Mouse (Mus musculus): ENCODE measurements at regions not wholly inside any gene's neighbourhood (a gene's known extent, or its start where the extent isn't known, plus 50 kb on each side); places are given as distances from the start of the nearest gene placed in this dataset.

GRCm38 (mm10) chr1:13928679-13929078 is 2164.4 kb downstream of the 4930444P10Rik start:
- H3K27me3 ChIP-seq (ENCODE audit: low read depth, poor library complexity, severe bottlenecking), result no peaks in the 10 kb centered on the region
- 92% methylated on average over 2 of the region's 2 CpGs for WGBS
- H3K4me1 ChIP-seq, result no peaks in the 10 kb centered on the region
- no peak overlapping the region for H3K4me3 ChIP-seq
- H3K27ac ChIP-seq (replicated peaks), result no peak overlapping the region
- no peaks in the 10 kb centered on the region for H3K9me3 ChIP-seq (replicated peaks)
- no peak for DNase-seq (ENCODE audit: low spot score)
- no peaks in the 10 kb centered on the region for H3K36me3 ChIP-seq

- no peaks in the 10 kb centered on the region for H3K36me3 ChIP-seq
- no peak overlapping the region for H3K4me3 ChIP-seq
- H3K9me3 ChIP-seq (replicated peaks), result no peaks in the 10 kb centered on the region
- no peaks in the 10 kb centered on the region for H3K4me1 ChIP-seq
- no peak for DNase-seq (ENCODE audit: low spot score)
- WGBS, result 80% methylated on average over 2 of the region's 2 CpGs
- H3K27ac ChIP-seq (replicated peaks), result no peak overlapping the region
- H3K27me3 ChIP-seq (ENCODE audit: low read depth, poor library complexity, severe bottlenecking), result no peaks in the 10 kb centered on the region
Measured at GRCm38 (mm10) chr1:13927964-13928363, 2165.2 kb downstream of the 4930444P10Rik start.

GRCm38 (mm10) chr1:13925994-13926393 is 2167.1 kb downstream of the 4930444P10Rik start:
- WGBS, result 83% methylated on average over 2 of the region's 2 CpGs
- H3K9me3 ChIP-seq (replicated peaks), result 0 out of 2 replicates have a peak, but pooled peaks cover 3% of the 10 kb centered on the region
- H3K27me3 ChIP-seq (ENCODE audit: low read depth, poor library complexity, severe bottlenecking), result no peaks in the 10 kb centered on the region
- H3K36me3 ChIP-seq, result no peaks in the 10 kb centered on the region
- no peak overlapping the region for H3K27ac ChIP-seq (replicated peaks)
- H3K4me1 ChIP-seq, result no peaks in the 10 kb centered on the region
- DNase-seq (ENCODE audit: low spot score), result no peak
- no peak overlapping the region for H3K4me3 ChIP-seq

GRCm38 (mm10) chr1:13915216-13915615 is 2177.9 kb downstream of the 4930444P10Rik start:
- DNase-seq (ENCODE audit: low spot score), result no peak
- WGBS, result 91% methylated on average over 5 of the region's 5 CpGs

GRCm38 (mm10) chr1:13879126-13879525 is 2214.0 kb downstream of the 4930444P10Rik start:
- WGBS, result 87% methylated on average over 2 of the region's 2 CpGs
- no peaks in the 10 kb centered on the region for H3K9me3 ChIP-seq (replicated peaks)
- no peaks in the 10 kb centered on the region for H3K27me3 ChIP-seq (ENCODE audit: low read depth, poor library complexity, severe bottlenecking)
- H3K4me3 ChIP-seq, result no peak overlapping the region
- no peaks in the 10 kb centered on the region for H3K4me1 ChIP-seq
- H3K36me3 ChIP-seq, result no peaks in the 10 kb centered on the region
- H3K27ac ChIP-seq (replicated peaks), result no peak overlapping the region
- no peak for DNase-seq (ENCODE audit: low spot score)

More at GRCm38 (mm10) chr1:13915216-13915615, 2177.9 kb downstream of the 4930444P10Rik start:
- Histone ChIP-seq H3K9me3 (replicated peaks) (no peaks in the 10 kb centered on the region), H3K27me3 (ENCODE audit: low read depth, poor library complexity, severe bottlenecking) (no peaks in the 10 kb centered on the region), H3K36me3 (no peaks in the 10 kb centered on the region), H3K4me3 (no peak overlapping the region), H3K4me1 (no peaks in the 10 kb centered on the region), H3K27ac (replicated peaks) (no peak overlapping the region)

- Histone ChIP-seq H3K36me3 (no peaks in the 10 kb centered on the region), H3K4me1 (0 out of 2 replicates have a peak, but pooled peaks cover 3% of the 10 kb centered on the region), H3K27ac (replicated peaks) (no peak overlapping the region), H3K9me3 (replicated peaks) (no peaks in the 10 kb centered on the region), H3K27me3 (ENCODE audit: low read depth, poor library complexity, severe bottlenecking) (no peaks in the 10 kb centered on the region), H3K4me3 (no peak overlapping the region)
- no peak for DNase-seq (ENCODE audit: low spot score)
Measured at GRCm38 (mm10) chr1:13873925-13874324, 2219.2 kb downstream of the 4930444P10Rik start.

GRCm38 (mm10) chr1:13872536-13872935 is 2220.6 kb downstream of the 4930444P10Rik start:
- Histone ChIP-seq H3K27ac (replicated peaks) (no peak overlapping the region), H3K27me3 (ENCODE audit: low read depth, poor library complexity, severe bottlenecking) (no peaks in the 10 kb centered on the region), H3K4me1 (0 out of 2 replicates have a peak, but pooled peaks cover 3% of the 10 kb centered on the region), H3K36me3 (no peaks in the 10 kb centered on the region), H3K4me3 (no peak overlapping the region), H3K9me3 (replicated peaks) (no peaks in the 10 kb centered on the region)
- DNase-seq (ENCODE audit: low spot score), result no peak

GRCm38 (mm10) chr1:13870631-13871286 is 2222.4 kb downstream of the 4930444P10Rik start:
- H3K36me3 ChIP-seq, result no peaks in the 10 kb centered on the region
- H3K4me1 ChIP-seq, result 0 out of 2 replicates have a peak, but pooled peaks cover 3% of the 10 kb centered on the region
- 77% methylated on average over 3 of the region's 3 CpGs for WGBS

GRCm38 (mm10) chr1:13865713-13866112 is 2227.4 kb downstream of the 4930444P10Rik start:
- no peak for DNase-seq (ENCODE audit: low spot score)
- peaks cover 17% of the 10 kb centered on the region for H3K4me1 ChIP-seq
- H3K36me3 ChIP-seq, result no peaks in the 10 kb centered on the region
- peaks cover 29% of the 10 kb centered on the region for H3K27me3 ChIP-seq (ENCODE audit: low read depth, poor library complexity, severe bottlenecking)
- no peak overlapping the region for H3K4me3 ChIP-seq
- H3K9me3 ChIP-seq (replicated peaks), result no peaks in the 10 kb centered on the region
- no peak overlapping the region for H3K27ac ChIP-seq (replicated peaks)

More at GRCm38 (mm10) chr1:13870631-13871286, 2222.4 kb downstream of the 4930444P10Rik start:
- Histone ChIP-seq H3K27ac (replicated peaks) (no peak overlapping the region), H3K27me3 (ENCODE audit: low read depth, poor library complexity, severe bottlenecking) (no peaks in the 10 kb centered on the region), H3K9me3 (replicated peaks) (no peaks in the 10 kb centered on the region), H3K4me3 (no peak overlapping the region)
- no peak for DNase-seq (ENCODE audit: low spot score)

GRCm38 (mm10) chr1:13863712-13864111 is 2229.4 kb downstream of the 4930444P10Rik start:
- no peak for DNase-seq (ENCODE audit: low spot score)
- Histone ChIP-seq H3K27ac (replicated peaks) (no peak overlapping the region), H3K4me3 (no peak overlapping the region), H3K27me3 (ENCODE audit: low read depth, poor library complexity, severe bottlenecking) (peaks cover 46% of the 10 kb centered on the region), H3K36me3 (no peaks in the 10 kb centered on the region), H3K9me3 (replicated peaks) (no peaks in the 10 kb centered on the region), H3K4me1 (peaks cover 30% of the 10 kb centered on the region)
- 58% methylated on average over 1 of the region's 1 CpGs for WGBS

- Histone ChIP-seq H3K36me3 (no peaks in the 10 kb centered on the region), H3K9me3 (replicated peaks) (no peaks in the 10 kb centered on the region), H3K4me3 (no peak overlapping the region), H3K4me1 (peaks cover 34% of the 10 kb centered on the region), H3K27ac (replicated peaks) (peak overlapping the region; percentile 17; the same call in 1 of the 2 replicates), H3K27me3 (ENCODE audit: low read depth, poor library complexity, severe bottlenecking) (peaks cover 68% of the 10 kb centered on the region)
- DNase-seq (ENCODE audit: low spot score), result peak; percentile 39
- WGBS, result 21% methylated on average over 5 of the region's 5 CpGs
Measured at GRCm38 (mm10) chr1:13861070-13861511, 2232.0 kb downstream of the 4930444P10Rik start.

- Histone ChIP-seq H3K27ac (replicated peaks) (no peak overlapping the region), H3K27me3 (ENCODE audit: low read depth, poor library complexity, severe bottlenecking) (peaks cover 74% of the 10 kb centered on the region), H3K4me1 (peaks cover 34% of the 10 kb centered on the region), H3K36me3 (no peaks in the 10 kb centered on the region), H3K9me3 (replicated peaks) (no peaks in the 10 kb centered on the region), H3K4me3 (no peak overlapping the region)
- DNase-seq (ENCODE audit: low spot score), result no peak
- WGBS, result 52% methylated on average over 3 of the region's 3 CpGs
Measured at GRCm38 (mm10) chr1:13860469-13860868, 2232.7 kb downstream of the 4930444P10Rik start.

- H3K4me3 ChIP-seq, result no peak overlapping the region
- no peak for DNase-seq (ENCODE audit: low spot score)
- 75% methylated on average over 3 of the region's 3 CpGs for WGBS
- H3K4me1 ChIP-seq, result peaks cover 34% of the 10 kb centered on the region
- H3K27ac ChIP-seq (replicated peaks), result no peak overlapping the region
- H3K36me3 ChIP-seq, result no peaks in the 10 kb centered on the region
- peaks cover 81% of the 10 kb centered on the region for H3K27me3 ChIP-seq (ENCODE audit: low read depth, poor library complexity, severe bottlenecking)
- H3K9me3 ChIP-seq (replicated peaks), result no peaks in the 10 kb centered on the region
Measured at GRCm38 (mm10) chr1:13859723-13860122, 2233.4 kb downstream of the 4930444P10Rik start.

Measured in midbrain, embryonic 10.5 days (tissue).